Mouse (Mus musculus) erythroblast, adult 5-6 weeks (primary cell): Measurements from ENCODE around the gene Iqcj. TPM values are rescaled to one million over a fixed set of nuclear protein-coding genes. Genes with fewer than 3 reads are reported as not detected.
"Not testable (repeated sequence)": the region's sequence is repeated elsewhere in the genome, so short reads cannot be mapped to it uniquely, and the experiment has no call there.

ENCODE experiments used
- ATAC-seq: replicated peaks from 2 replicates; pipeline ENCODE4 v1.8.0; 2016; ENCODE audit warnings: moderate number of reproducible peaks, mild to moderate bottlenecking, moderate TSS enrichment, inconsistent platforms; ENCODE audit not compliant: poor library complexity, low FRiP score, severe bottlenecking
- total RNA-seq, 2 experiments: library from RNA; stranded (forward) in 1 of 2; stranded (reverse) in 1 of 2; fragments of 150-400 nt in 1 of 2; fragments of 200-764, 138-1000 nt in 1 of 2; gene quantifications; 2 replicates each; pipeline versions ENCODE4 v1.2.3 to v1.2.4; 2015 to 2017; ENCODE audit warnings: low replicate concordance in 2 of 2

Gene Iqcj
- total RNA-seq, 2 experiments from 2014 or later, result not detected

GRCm38 (mm10) chr3:68056373-68057275 lies 164.6 kb downstream of the Iqcj start:
- peak; percentile 67; the same call in 1 of the 2 replicates for ATAC-seq

GRCm38 (mm10) chr3:68059162-68059800 lies 167.3 kb downstream of the Iqcj start:
- ATAC-seq, result no peak

GRCm38 (mm10) chr3:68064731-68065130 lies 172.7 kb downstream of the Iqcj start, which contains the start of gene Schip1:
TSS of gene Schip1 (plus strand) at chr3:68064802.
- no peak for ATAC-seq

- ATAC-seq, result no peak
Observed at GRCm38 (mm10) chr3:68071395-68072386, 179.7 kb downstream of the Iqcj start.

- ATAC-seq, result no peak
Observed at GRCm38 (mm10) chr3:68077406-68077805, 185.4 kb downstream of the Iqcj start.

GRCm38 (mm10) chr3:68085024-68085423 lies 193.0 kb downstream of the Iqcj start:
- no peak for ATAC-seq

GRCm38 (mm10) chr3:68092108-68092507 lies 200.1 kb downstream of the Iqcj start:
- ATAC-seq, result no peak

GRCm38 (mm10) chr3:68096724-68097431 lies 204.9 kb downstream of the Iqcj start:
- no peak for ATAC-seq

- not testable (repeated sequence) for ATAC-seq
Observed at GRCm38 (mm10) chr3:68099561-68099960, 207.5 kb downstream of the Iqcj start.

- ATAC-seq, result no peak
Observed at GRCm38 (mm10) chr3:68101343-68101742, 209.3 kb downstream of the Iqcj start.

GRCm38 (mm10) chr3:68105081-68105685 lies 213.2 kb downstream of the Iqcj start:
- no peak for ATAC-seq

Other genes starting within 250 kb of the Iqcj start
- not detected in 2 replicates for gene Iqschfp, start within 50 bp of the Iqcj start, total RNA-seq (2015; ENCODE audit: low replicate concordance)
- not detected in 2 replicates for gene Iqschfp, start within 50 bp of the Iqcj start, total RNA-seq (2017; ENCODE audit: low replicate concordance)
- 1.7 TPM in 1 of 2 replicates, not detected in the other for gene Schip1, start 172.6 kb downstream of the Iqcj start, total RNA-seq (2015; ENCODE audit: low replicate concordance)
- gene Schip1, start 172.6 kb downstream of the Iqcj start, total RNA-seq (2017; ENCODE audit: low replicate concordance), result 0.17 and 2.9 TPM in 2 replicates